Mouse (Mus musculus) MEL (cell line): ENCODE results near the gene Olfml3. TPM values are rescaled to one million over a fixed set of nuclear protein-coding genes. Genes with fewer than 3 reads are reported as not detected.

Experiments
- DNase-seq: peaks from one replicate; pipeline ENCODE4 v3.0.0; 2011; ENCODE audit warnings: low read depth, low spot score
- H3K27ac ChIP-seq: 2 replicates; pipeline ENCODE4 v1.5.1; 2012; ENCODE audit warnings: low read depth, mild to moderate bottlenecking, control low read depth, low read length, moderate library complexity; ENCODE audit not compliant: control insufficient read depth
- H3K27me3 ChIP-seq, 2 experiments: fragments of 150-350 bp in 1 of 2; sonication (generic) in 1 of 2; 2 replicates each; pipeline ENCODE4 v1.6.1; 2012; ENCODE audit warnings: low read length in 2 of 2, mild to moderate bottlenecking in 2 of 2, improper control_type of control experiment in 1 of 2, moderate library complexity in 1 of 2; ENCODE audit not compliant: insufficient read depth in 2 of 2, control insufficient read depth in 1 of 2
- H3K36me3 ChIP-seq, 2 experiments: 2 replicates each; pipeline ENCODE4 v1.6.1; 2012 to 2014; ENCODE audit warnings: low read length in 2 of 2, improper control_type of control experiment in 1 of 2, inconsistent platforms in 1 of 2, mild to moderate bottlenecking in 1 of 2; ENCODE audit not compliant: insufficient read depth in 2 of 2, control insufficient read depth in 1 of 2
- H3K4me1 ChIP-seq, 2 experiments: fragments of 150-350 bp in 1 of 2; sonication (generic) in 1 of 2; 2 replicates each; pipeline ENCODE4 v1.6.1; 2012; ENCODE audit warnings: low read length in 2 of 2, improper control_type of control experiment in 1 of 2, mild to moderate bottlenecking in 1 of 2; ENCODE audit not compliant: insufficient read depth in 2 of 2, control insufficient read depth in 1 of 2
- H3K4me3 ChIP-seq, 2 experiments: fragments of 150-350 bp in 1 of 2; sonication (generic) in 1 of 2; 2 replicates each; pipeline ENCODE4 v1.5.1; 2012; ENCODE audit warnings: low read depth in 2 of 2, low read length in 2 of 2, mild to moderate bottlenecking in 2 of 2, moderate library complexity in 2 of 2, control low read depth in 1 of 2, improper control_type of control experiment in 1 of 2; ENCODE audit not compliant: control insufficient read depth in 1 of 2, insufficient read depth in 1 of 2
- H3K79me2 ChIP-seq: 2 replicates; pipeline ENCODE4 v1.6.1; 2012; ENCODE audit warnings: mild to moderate bottlenecking, low read length, moderate library complexity; ENCODE audit not compliant: control insufficient read depth, poor library complexity, insufficient read depth
- H3K9ac ChIP-seq: 2 replicates; pipeline ENCODE4 v1.6.1; 2012; ENCODE audit warnings: low read depth, mild to moderate bottlenecking, control low read depth, low read length, moderate library complexity; ENCODE audit not compliant: control insufficient read depth, poor library complexity, severe bottlenecking
- H3K9me3 ChIP-seq: fragments of 150-350 bp; sonication (generic); replicated peaks from 2 replicates; pipeline ENCODE4 v1.6.1; 2012; ENCODE audit warnings: mild to moderate bottlenecking, low read length, improper control_type of control experiment, moderate library complexity; ENCODE audit not compliant: insufficient read depth
- BHLHE40 ChIP-seq: IDR thresholded peaks from 2 replicates; pipeline ENCODE4 v1.6.1; 2012; ENCODE audit warnings: low read depth, mild to moderate bottlenecking, inconsistent platforms, low read length, improper control_type of control experiment, borderline replicate concordance
- E2F4 ChIP-seq: IDR thresholded peaks from 2 replicates; pipeline ENCODE4 v1.6.1; 2011; ENCODE audit warnings: low read depth, low read length, improper control_type of control experiment, borderline replicate concordance
- EP300 ChIP-seq, 2 experiments: IDR thresholded peaks; 2 replicates each; pipeline ENCODE4 v1.6.1; 2011; ENCODE audit warnings: improper control_type of control experiment in 2 of 2, low read length in 2 of 2, low read depth in 1 of 2, mild to moderate bottlenecking in 1 of 2
- GATA1 ChIP-seq: IDR thresholded peaks from 2 replicates; pipeline ENCODE4 v1.6.1; 2011; ENCODE audit warnings: low read depth, low read length, improper control_type of control experiment
- HCFC1 ChIP-seq: IDR thresholded peaks from 2 replicates; pipeline ENCODE4 v1.6.1; 2012; ENCODE audit warnings: low read depth, mild to moderate bottlenecking, inconsistent platforms, low read length, improper control_type of control experiment, moderate library complexity
- JUND ChIP-seq: IDR thresholded peaks from 2 replicates; pipeline ENCODE4 v1.6.1; 2011; ENCODE audit warnings: low read depth, mild to moderate bottlenecking, improper control_type of control experiment, low read length
- KAT2A ChIP-seq: conservative IDR thresholded peaks from 2 replicates; pipeline ENCODE4 v1.6.1; 2012; ENCODE audit warnings: low read depth, low read length, improper control_type of control experiment, inconsistent platforms
- MAX ChIP-seq: IDR thresholded peaks from 2 replicates; pipeline ENCODE4 v1.6.1; 2011; ENCODE audit warnings: low read length, improper control_type of control experiment
- MAZ ChIP-seq: IDR thresholded peaks from 2 replicates; pipeline ENCODE4 v1.6.1; 2012; ENCODE audit warnings: low read depth, mild to moderate bottlenecking, inconsistent platforms, low read length, improper control_type of control experiment
- MYB ChIP-seq: IDR thresholded peaks from 2 replicates; pipeline ENCODE4 v1.6.1; 2011; ENCODE audit warnings: mild to moderate bottlenecking, low read depth, low read length, improper control_type of control experiment
- MYC ChIP-seq: IDR thresholded peaks from 2 replicates; pipeline ENCODE4 v1.6.1; 2011; ENCODE audit warnings: low read depth, mild to moderate bottlenecking, low read length, improper control_type of control experiment, moderate library complexity
- NELFE ChIP-seq: IDR thresholded peaks from 2 replicates; pipeline ENCODE4 v1.6.1; 2011; ENCODE audit warnings: low read depth, low read length, improper control_type of control experiment
- POLR2AphosphoS2 ChIP-seq: IDR thresholded peaks from 2 replicates; pipeline ENCODE4 v1.6.1; 2011; ENCODE audit warnings: low read length, improper control_type of control experiment
- SIN3A ChIP-seq: IDR thresholded peaks from 2 replicates; pipeline ENCODE4 v1.6.1; 2012; ENCODE audit warnings: low read length, improper control_type of control experiment, inconsistent platforms
- SMC3 ChIP-seq: IDR thresholded peaks from 2 replicates; pipeline ENCODE4 v1.6.1; 2011; ENCODE audit warnings: low read depth, low read length, improper control_type of control experiment
- TBP ChIP-seq: IDR thresholded peaks from 2 replicates; pipeline ENCODE4 v1.8.0; 2011; ENCODE audit warnings: low read depth, low read length, improper control_type of control experiment
- UBTF ChIP-seq: IDR thresholded peaks from 2 replicates; pipeline ENCODE4 v1.6.1; 2012; ENCODE audit warnings: low read depth, mild to moderate bottlenecking, inconsistent platforms, low read length, improper control_type of control experiment, moderate library complexity, borderline replicate concordance; ENCODE audit not compliant: insufficient read depth
- USF2 ChIP-seq, 2 experiments: IDR thresholded peaks; 2 replicates each; pipeline ENCODE4 v1.6.1; 2011 to 2012; ENCODE audit warnings: improper control_type of control experiment in 2 of 2, low read length in 2 of 2, borderline replicate concordance in 1 of 2, inconsistent platforms in 1 of 2, low read depth in 1 of 2, mild to moderate bottlenecking in 1 of 2; ENCODE audit not compliant: insufficient read depth in 1 of 2
- ZKSCAN1 ChIP-seq: IDR thresholded peaks from 2 replicates; pipeline ENCODE4 v1.6.1; 2012; ENCODE audit warnings: low read depth, mild to moderate bottlenecking, inconsistent platforms, low read length, improper control_type of control experiment, moderate library complexity
- polyA plus RNA-seq, 2 experiments: library from polyadenylated mRNA; stranded (reverse) in 1 of 2; unstranded in 1 of 2; fragments of >175 nt in 1 of 2; fragments of >200 nt in 1 of 2; gene quantifications; 2 replicates each; pipeline versions ENCODE4 v1.2.1 to v1.2.4; 2012; ENCODE audit warnings: low replicate concordance in 2 of 2, low read depth in 1 of 2; ENCODE audit not compliant: insufficient read length in 2 of 2, insufficient read depth in 1 of 2, missing spikeins in 1 of 2
- total RNA-seq: library from RNA; depleted of rRNA; stranded (reverse); fragments of 300-350 nt; gene quantifications from 2 replicates; pipeline ENCODE4 v1.2.3, GENCODE M21; 2012

Gene Olfml3
- total and polyA plus RNA-seq, 3 experiments = 0.08 to 0.18 TPM; not detected in 1

DNA sequence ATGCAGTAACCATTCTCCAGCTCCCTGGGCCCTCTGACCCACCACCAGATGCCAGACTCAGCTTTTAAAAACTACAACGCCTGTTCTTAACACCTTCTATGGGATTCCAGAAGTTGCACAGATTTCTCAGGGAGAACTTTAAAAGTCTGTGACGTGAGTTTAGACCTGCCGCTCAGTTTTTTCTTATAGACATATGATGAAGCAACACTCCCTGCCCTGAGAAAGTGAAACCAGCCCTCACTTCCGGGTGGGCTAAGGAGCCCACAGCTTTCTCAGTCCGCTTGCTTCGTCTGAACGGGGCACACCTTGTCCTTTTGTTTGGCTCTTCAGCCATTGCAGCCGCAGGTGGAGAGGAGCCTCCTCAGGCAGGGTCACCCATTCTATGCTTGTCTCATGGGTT lies 22.9 kb downstream of the Olfml3 start:
- H3K27ac ChIP-seq = no peak overlapping the region
- H3K36me3 ChIP-seq = no peaks in the 10 kb centered on the region
- H3K9ac ChIP-seq = no peak overlapping the region
- no peak overlapping the region for H3K4me3 ChIP-seq
- TF ChIP-seq GATA1 = no peak
- TF ChIP-seq HCFC1 = no peak
- no peak for TF ChIP-seq MYB
- TF ChIP-seq MAZ = no peak
- TF ChIP-seq TBP = no peak
- TF ChIP-seq BHLHE40 = no peak
- no peak for TF ChIP-seq POLR2AphosphoS2
- TF ChIP-seq, all 39 proteins: peak for 0
- Histone ChIP-seq H3K9me3 (no peaks in the 10 kb centered on the region), H3K27me3 (peaks cover 0 to 4% of the 10 kb centered on the region in 2 experiments; a peak in 1 of 4 replicates), H3K79me2 (no peaks in the 10 kb centered on the region), H3K4me1 (no peaks in the 10 kb centered on the region)
- DNase-seq = no peak

DNA sequence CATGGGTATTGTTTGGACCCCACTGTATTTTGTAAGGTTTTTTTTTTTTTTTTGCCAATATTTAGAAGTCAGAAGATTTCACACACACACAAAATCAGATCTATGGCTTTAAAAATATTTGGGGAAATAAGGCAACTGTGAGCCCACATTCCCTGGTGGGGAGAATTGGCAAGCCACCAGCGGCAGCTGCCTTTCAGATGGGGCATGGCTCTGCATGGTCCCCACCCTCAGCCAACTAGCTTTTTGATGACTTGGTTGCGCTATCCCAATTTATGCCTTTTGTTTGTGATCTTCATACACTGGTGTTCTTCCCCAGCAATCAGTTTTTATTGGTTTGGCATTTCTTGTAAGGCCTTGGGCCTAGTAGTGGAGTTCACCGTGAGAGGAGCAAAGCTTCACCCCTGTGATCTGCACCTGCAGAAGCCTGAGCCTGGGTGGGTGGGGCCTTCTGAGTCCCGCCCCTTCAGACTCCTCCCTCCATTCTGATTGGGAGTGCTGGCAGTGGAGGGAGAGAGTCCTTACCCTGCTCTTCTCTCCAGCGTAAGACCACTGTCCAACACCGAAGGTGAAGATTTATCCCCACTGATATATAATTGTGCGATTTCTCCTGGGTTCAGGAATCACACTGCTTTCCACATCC lies 23.4 kb downstream of the Olfml3 start:
- H3K9me3 ChIP-seq = no peaks in the 10 kb centered on the region
- H3K79me2 ChIP-seq = no peaks in the 10 kb centered on the region
- no peaks in the 10 kb centered on the region for H3K36me3 ChIP-seq
- TF ChIP-seq UBTF (no peak), EP300 (IDR thresholded peaks at IDR 0.05; ENCODE audit: low read depth in 1 of 2, low read length in 2 of 2) (no peak), ZKSCAN1 (no peak), MAX (no peak), NELFE (no peak), SIN3A (no peak), MAZ (no peak), TBP (no peak), JUND (no peak), E2F4 (no peak), USF2 (IDR thresholded peaks at IDR 0.05; ENCODE audit: borderline replicate concordance in 1 of 2, insufficient read depth in 1 of 2, low read depth in 1 of 2, low read length in 2 of 2) (no peak), MYC (no peak), SMC3 (no peak), KAT2A (no peak)
- H3K27me3 ChIP-seq = peaks cover 0 to 3% of the 10 kb centered on the region in 2 experiments; a peak in 1 of 4 replicates
- H3K4me1 ChIP-seq = no peaks in the 10 kb centered on the region
- H3K9ac ChIP-seq = no peak overlapping the region
- no peak overlapping the region for H3K27ac ChIP-seq
- no peak overlapping the region for H3K4me3 ChIP-seq
- no peak for DNase-seq
